24 mouse cellular contexts compared by ENCODE assay signal in genomic region chr1:156686025-156686661, GRCm38 (mm10).
"Had no signal": no experiment of that assay in that cellular context is flagged by ENCODE, and none has a peak within 500 bp of the region (broad histone marks: within the 10 kb centered on the region; RNA-seq: fewer than 3 reads in every experiment).

No protein-coding gene starts in this region.

- H3K4me2 ChIP-seq: heart, embryonic 12.5 days; hindbrain, embryonic 14.5 days; intestine, embryonic 15.5 days; limb, embryonic 12.5 days; liver, embryonic 11.5 days; liver, embryonic 13.5 days; liver, embryonic 15.5 days had no signal

- H3K9me3 ChIP-seq: heart, embryonic 10.5 days; heart, embryonic 12.5 days; intestine, embryonic 15.5 days; limb, embryonic 10.5 days; limb, embryonic 12.5 days; liver, embryonic 13.5 days; liver, embryonic 15.5 days had no signal

- DNase-seq: gastrocnemius, adult 2 months; gastrocnemius, postnatal 10 days; gastrocnemius, postnatal 25 days; heart, adult 18-20 months; heart, postnatal 10 days; heart, postnatal 4 days; kidney, adult 8-10 months; kidney, postnatal 25 days; liver; liver, embryonic 13.5 days had no signal

- H3K9ac ChIP-seq: heart, embryonic 12.5 days; hindbrain, embryonic 14.5 days; intestine, embryonic 15.5 days; limb, embryonic 12.5 days; liver, embryonic 13.5 days; liver, embryonic 15.5 days had no signal

- H3K27me3 ChIP-seq: heart, embryonic 12.5 days; intestine, embryonic 15.5 days; limb, embryonic 12.5 days; liver, embryonic 13.5 days; liver, embryonic 15.5 days had no signal

- H3K27ac ChIP-seq: gastrocnemius, adult 2 months; heart, embryonic 10.5 days; hindbrain, embryonic 14.5 days; intestine, embryonic 15.5 days; layer of hippocampus, adult 2 months; left cerebral cortex, adult 2 months; limb, embryonic 10.5 days; limb, embryonic 12.5 days; liver, embryonic 13.5 days; liver, embryonic 15.5 days had no signal

- ATAC-seq: forebrain, embryonic 16.5 days; hindbrain, embryonic 16.5 days; inflammation-experienced regulatory T-cells, adult 6 months; intestine, embryonic 15.5 days; intestine, postnatal 0 days had no signal

- H3K4me3 ChIP-seq: gastrocnemius, adult 2 months; heart, embryonic 10.5 days; heart, embryonic 12.5 days; intestine, embryonic 15.5 days; layer of hippocampus, adult 2 months; left cerebral cortex, adult 2 months; limb, embryonic 10.5 days; limb, embryonic 12.5 days; liver, embryonic 13.5 days; liver, embryonic 15.5 days had no signal

- H3K4me1 ChIP-seq: heart, embryonic 10.5 days; heart, embryonic 12.5 days; intestine, embryonic 15.5 days; limb, embryonic 10.5 days; liver, embryonic 13.5 days; liver, embryonic 15.5 days had no signal
